Mouse (Mus musculus) frontal cortex, postnatal 36 days (tissue): ENCODE results near the gene Kirrel3.
A peak's percentile ranks its signal among the peaks of the same experiment; 100 is the strongest.

Experiments used
- DNase-seq, 2 experiments: peaks; one replicate each; pipeline ENCODE4 v3.0.0; 2022; ENCODE audit warnings: low spot score in 2 of 2

Gene Kirrel3

GRCm38 (mm10) chr9:34947258-34947657 lies 461.6 kb downstream of the Kirrel3 start:
- no peak for DNase-seq

DNA sequence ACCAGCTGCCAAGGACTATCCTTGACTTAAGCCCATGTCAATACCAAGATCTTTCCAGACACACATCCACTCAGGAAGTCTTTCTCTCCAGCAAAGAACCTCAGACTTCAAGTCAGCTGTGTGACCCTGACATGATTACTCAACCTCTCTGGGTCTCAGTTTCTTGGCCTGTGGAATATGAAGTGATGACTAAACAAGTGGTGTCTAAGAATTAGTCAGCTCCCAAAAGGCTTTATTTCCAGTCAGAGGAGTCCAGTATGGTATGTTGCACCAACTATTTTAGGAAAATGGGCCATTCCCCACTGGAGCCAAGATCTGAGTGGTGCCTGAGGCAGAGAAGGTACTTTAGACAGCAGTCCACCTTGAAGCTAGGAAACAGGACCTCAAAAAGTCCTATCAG lies 462.0 kb downstream of the Kirrel3 start:
- no peak for DNase-seq

DNA sequence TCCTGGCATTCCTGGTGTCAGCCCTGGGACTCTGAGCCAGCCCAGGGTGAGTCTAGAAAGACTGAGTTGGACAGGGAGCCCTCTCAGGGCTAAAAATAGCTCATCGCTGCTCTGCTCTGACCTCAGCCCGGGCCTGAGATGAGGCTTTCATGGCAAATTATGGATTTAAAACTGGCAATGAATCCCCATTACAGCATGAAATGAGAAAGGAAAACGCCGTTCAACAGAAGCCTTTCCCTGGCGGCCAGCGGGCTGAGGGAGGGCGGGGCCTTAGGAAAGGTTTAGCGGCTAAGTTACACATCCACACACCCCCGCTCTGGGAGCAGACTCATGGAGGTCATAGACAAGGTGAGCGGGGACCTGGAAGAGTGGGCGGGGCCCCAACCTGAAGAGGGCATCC lies 467.7 kb downstream of the Kirrel3 start:
- DNase-seq, result no peak

GRCm38 (mm10) chr9:34954212-34954611 lies 468.5 kb downstream of the Kirrel3 start:
- peak; percentile 27 to 34 for DNase-seq

DNA sequence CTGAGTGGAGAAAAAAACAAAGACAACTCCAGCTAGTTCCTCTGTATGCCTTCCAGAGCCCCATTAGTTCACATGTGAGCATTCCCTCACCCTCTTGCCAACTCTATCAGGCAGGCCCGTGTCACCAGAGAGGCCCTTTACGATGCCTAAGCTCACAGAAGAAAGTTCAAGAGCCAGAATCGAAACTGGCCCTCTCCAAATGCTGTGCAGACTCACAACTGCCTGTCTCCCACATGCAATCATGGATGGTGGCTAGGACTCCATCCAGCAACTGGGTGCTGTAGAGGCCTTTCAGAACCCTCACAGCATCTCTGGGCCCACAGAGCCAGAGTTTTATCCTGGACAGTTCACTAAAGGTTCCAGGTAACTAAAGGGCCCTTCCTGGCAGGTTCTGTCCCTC lies 470.8 kb downstream of the Kirrel3 start:
- DNase-seq, result no peak

DNA sequence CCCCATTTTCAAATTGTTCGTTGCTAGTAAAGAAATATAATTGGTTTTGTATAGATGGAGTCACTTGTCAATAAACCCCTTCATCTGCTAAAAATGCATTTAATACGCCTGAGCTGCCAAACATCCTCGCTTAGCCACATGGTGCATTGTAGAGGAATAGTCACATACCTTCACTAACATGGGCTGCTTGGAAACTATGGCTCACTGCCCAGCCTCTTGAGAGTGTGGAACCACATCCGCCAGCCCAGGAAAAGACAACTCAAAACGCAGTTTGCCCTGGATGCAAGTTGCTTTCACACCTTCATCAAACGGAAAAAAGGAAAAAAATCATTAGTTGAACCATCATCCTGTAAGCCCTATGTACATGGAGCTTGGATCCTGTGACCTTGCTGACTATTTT lies 472.0 kb downstream of the Kirrel3 start:
- peak; percentile 17 to 45 for DNase-seq

DNA sequence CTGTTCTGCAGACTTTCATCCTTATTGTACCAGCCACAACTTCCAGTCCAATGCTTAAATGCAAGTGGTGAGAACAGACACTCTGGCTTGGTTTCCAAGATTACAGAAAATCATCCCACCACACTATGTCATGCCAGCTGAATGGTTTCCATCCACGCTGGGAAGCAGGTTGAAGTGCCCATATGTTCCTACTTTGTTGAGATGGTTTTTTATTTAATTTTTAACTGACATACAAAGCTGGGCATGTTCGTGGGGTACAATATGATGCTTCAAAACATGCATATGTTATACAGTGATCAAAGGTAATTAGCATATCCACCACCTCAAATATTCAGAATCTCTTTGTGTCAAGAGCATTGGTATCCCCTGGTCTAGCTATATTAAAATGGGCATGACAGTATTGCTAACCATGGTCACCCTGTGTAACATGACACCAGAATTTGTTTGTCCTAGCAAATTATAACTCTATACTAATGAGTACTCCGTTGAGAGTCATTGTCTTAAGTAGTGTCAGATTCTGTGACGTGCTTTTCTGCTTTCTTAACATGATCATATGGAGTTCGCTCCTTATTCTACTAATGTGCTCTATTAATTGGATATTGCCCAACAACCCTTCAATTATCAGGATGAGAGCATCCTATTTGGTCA lies 472.6 kb downstream of the Kirrel3 start:
- DNase-seq, result peak; percentile 18 to 52

DNA sequence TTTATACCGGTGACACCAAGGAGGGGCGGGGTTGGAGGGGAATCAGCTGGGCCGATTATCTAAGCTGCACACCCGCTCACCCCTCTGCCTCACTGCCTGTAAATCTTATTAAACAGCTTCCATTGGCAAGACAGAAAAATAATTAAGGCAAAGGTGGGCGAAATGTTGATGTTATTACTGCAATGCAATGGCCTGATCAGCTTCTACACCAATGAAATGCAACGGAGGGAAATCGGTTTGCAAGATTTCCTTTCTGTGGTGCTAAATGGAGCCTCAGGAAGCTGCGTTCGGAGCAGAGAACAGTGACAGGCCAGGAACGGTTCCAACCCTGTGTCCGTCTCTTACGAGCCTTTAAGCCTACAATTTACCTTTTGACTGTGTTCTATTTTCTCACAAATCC lies 475.0 kb downstream of the Kirrel3 start:
- no peak for DNase-seq

DNA sequence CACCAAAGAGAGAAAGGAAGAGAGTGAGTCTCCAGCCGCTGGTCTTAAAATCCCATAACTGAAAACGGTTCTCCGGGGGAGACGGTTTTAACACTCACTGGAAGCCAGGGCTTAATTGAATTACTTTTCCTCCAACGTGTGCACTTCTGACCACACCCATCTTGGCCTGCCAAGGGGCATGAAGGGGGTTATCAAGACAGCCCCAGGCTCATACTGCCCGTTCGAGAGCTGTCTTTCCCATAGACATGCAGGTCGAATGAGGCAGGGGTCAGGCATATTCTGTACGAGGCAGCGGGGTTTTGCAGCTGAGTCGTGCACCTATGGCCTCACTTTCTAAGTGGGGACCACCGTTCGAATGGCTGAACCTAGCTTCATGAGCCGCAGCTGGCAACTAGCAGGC lies 475.5 kb downstream of the Kirrel3 start:
- DNase-seq, result no peak

DNA sequence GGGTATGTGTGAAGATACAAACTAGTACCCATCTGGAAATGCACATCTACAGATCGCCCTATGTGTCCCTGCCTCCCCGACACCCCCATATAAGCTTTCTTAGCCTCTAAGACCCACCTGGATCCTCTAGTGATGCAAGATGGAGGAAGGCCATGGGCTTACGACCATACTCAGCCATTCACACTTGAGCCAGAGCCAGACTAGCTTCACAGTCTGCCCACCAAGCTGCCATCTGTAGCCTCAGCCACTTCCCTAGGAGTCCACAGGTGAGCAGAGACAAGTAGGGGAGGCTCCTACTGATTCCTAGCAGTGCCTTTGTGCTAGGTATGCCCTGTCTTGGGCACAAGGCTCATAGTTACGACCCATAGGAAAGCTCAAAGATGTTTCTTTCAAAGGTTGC lies 476.6 kb downstream of the Kirrel3 start:
- DNase-seq, result no peak

- DNase-seq, result no peak
These were observed 477.9 kb downstream of the Kirrel3 start for GRCm38 (mm10) chr9:34963593-34963992.

DNA sequence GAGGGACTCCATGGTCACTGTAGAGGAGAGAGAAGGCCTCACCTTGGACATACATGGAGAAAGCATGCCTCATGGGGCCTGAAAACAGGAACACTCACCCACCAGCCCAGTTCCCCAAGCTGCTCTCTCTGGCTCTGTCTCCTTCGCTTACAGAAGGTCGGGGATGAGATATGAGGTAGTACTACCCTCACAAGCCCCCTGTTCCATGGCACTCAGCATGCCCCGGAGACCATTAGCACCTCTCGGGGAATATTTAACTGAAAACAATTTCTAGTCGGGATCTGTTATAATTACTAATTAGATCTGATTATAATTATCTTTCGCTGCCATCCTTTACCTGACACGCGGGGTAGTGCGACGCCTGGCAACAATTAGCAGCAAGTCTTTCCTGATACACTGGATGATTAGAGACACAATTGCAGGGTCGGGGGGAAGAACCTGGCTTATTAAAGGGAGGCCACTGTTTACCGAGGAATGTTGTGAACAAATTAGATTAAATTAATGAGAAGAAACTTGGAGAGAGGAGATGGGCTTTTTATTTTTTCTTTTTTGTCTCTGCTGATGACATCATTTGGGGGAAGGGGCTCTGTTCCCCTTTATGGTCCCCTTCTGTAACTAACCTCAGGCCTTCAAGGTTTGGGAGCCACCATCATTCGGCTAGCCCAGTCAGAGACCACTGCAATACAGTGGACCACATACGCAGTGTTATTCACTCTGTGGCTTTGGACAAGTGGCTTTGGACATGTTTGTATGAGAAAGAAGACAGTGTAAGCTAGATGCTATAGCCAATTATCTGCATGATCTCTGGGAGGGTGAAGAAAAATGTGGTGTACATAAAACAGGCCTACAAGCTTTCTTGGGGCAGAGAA lies 478.7 kb downstream of the Kirrel3 start:
- DNase-seq, result no peak

- no peak for DNase-seq
These were observed 479.3 kb downstream of the Kirrel3 start for GRCm38 (mm10) chr9:34965041-34965415.

DNA sequence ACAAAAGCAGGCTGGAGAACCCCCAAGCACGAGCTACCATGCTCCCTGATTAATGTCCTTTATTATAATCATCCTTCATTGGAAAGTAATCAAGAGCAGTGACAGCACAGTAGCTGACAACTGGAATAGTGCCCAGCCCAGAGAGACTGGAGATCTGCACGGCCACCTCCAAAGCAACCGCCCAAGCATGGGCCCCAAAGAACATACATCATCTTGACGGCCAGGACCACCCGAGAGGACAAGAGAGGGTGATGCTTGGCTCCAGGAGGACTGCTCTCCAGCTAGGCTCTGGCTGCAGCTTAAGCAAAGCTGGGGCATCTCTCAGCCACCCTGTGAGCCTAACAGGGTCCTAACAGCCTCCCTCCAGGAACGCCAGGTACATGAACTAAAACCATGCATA lies 482.1 kb downstream of the Kirrel3 start:
- DNase-seq, result no peak

DNA sequence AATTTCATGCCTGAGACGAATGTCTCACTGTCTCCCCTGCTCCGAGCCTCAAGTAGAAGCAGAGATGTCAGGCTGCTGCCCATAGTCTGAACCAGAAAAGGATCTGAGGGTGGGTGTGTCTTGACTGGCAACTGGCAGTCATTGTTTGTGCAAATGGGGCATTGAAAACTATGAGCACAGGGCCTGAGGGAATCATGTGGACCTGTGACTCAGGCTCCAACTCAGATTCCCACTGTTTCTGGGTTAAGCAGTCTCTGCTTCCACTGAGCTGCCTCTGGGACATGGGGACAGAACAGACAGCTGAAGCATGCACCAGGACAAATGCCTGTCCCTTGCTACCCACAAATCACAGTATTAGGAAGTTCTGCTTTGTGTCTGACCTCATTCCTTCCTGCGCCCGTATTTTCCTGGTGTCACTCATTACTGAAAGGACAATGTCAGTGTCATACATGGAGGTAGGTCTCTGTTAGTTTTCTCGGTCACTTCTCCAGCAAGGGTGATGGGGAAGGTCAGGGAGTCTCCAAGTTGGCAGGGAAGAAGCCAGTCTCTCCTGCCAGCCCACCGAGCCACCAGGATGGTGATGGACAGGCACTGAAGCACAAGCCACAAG lies 484.3 kb downstream of the Kirrel3 start:
- DNase-seq, result no peak

GRCm38 (mm10) chr9:34974326-34974725 lies 488.6 kb downstream of the Kirrel3 start:
- no peak for DNase-seq

- no peak for DNase-seq
These were observed 489.6 kb downstream of the Kirrel3 start for GRCm38 (mm10) chr9:34975245-34975644.

DNA sequence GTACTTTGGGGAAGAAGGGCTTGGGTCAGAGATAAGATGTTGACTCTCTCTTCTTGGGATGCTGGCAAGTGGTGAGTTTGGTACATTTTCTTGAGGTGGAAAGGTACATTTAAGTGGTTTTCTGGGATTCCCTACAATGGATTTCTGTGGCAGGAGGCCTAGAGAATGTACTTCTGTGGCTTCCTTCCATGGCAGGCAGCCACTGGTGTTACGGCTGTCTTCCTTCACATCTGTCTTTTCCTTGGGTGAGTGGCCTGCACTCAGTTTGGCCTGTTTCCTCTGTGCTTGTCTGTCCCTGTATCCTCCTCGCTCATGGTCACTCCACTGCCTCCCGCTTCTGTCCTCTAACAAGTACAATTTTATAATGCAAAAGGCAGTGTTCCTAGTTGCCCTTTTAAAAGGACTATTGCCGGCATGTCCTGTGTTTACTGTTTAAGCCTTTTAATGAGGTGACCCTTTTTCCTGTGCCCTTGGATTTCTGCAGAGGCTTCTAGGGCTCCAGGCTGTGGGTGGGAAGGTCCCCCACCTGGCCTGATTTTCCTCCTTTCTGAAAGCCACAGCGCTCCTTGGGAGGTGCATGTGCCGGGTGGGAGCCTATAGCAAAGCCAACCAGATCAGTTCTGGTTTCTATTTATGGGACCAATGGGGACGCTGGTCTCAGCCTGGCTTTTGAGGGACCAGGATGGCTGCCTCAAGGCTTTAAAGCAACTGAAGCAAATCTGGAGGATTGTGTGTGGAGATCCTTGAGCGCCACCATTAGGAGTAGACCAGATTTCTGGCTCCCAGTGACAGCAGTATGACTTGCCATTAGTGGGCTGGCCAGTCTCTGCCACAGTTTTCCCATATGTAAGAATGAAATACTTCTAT lies 491.1 kb downstream of the Kirrel3 start:
- DNase-seq, result no peak

GRCm38 (mm10) chr9:34977700-34978099 lies 492.0 kb downstream of the Kirrel3 start:
- no peak for DNase-seq

DNA sequence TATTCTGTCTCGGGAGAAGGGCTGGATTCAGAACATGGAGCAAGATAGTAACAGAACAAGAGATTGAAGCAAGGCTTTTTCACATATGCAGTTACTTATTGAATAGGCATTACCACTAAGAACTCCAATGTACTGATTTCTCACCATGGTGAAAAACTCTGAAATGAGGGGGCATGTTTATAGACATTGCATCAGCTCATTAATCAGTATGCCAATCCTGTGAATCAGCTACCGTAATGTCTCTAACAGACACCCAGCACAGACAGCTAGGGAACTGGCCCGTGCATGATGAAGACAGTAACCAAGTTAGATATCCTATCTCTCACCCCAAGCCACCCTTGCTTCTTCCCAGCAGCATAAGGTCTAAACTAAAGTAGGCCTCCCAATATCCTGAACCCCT lies 492.5 kb downstream of the Kirrel3 start:
- DNase-seq, result no peak

DNA sequence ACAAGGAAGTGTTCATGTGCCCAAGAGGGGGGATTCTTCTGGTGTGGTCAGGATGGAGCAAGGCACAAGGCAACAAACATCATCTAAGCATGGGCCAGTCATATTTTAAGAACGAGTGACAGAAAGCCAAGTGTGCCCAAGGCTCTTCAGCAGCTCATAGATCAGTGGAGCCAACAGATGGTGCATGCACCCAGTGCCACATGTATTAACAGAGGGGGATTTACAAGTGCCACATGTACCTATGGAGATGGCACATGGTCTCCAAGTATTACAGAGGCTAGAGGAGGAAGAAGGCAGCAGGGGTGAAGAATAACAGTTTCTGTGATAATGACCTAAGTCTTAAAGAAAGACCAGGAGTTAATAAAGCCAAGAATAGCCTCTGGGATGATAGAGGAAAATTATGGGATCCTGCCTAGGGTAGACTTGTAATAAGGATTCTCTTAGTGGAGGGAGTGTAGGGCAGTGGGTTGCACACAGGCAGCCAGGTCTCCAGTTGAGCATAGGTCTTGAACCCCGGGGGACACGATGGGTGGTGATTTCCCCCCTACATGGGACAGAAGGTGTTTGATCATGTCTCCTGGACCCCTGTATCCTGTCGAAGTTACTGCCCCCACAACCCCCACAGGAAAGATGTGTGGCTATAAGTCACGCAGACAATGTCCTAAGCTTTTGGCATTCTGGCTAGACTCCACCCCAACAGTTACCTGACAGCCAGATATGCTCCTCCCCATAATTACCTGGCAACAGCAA lies 495.0 kb downstream of the Kirrel3 start:
- DNase-seq, result no peak
